Mouse (Mus musculus): ENCODE results near the gene Gna11.
A peak's percentile ranks its signal among the peaks of the same experiment; 100 is the strongest.

GRCm38 (mm10) chr10:81482533-81482889 is 62.5 kb downstream of the Gna11 start, which contains the start of gene Celf5:
- no peak for TF ChIP-seq POLR2A (IDR thresholded peaks at IDR 0.05; ENCODE audit: borderline replicate concordance, extremely low read depth, low read depth, low read length)
- TF ChIP-seq CTCF (IDR thresholded peaks at IDR 0.05; ENCODE audit: insufficient read depth, low read length), result peak; percentile 20; the same call in 1 of the 2 replicates
